Mouse (Mus musculus) intestine, embryonic 14.5 days (tissue): ENCODE data around the gene Sepsecs. TPM values are rescaled to one million over a fixed set of nuclear protein-coding genes. Genes with fewer than 3 reads are reported as not detected.

ENCODE experiments used
- ATAC-seq: fragments of 200-750 bp; cut with Nextera tagmentation; replicated peaks from 2 replicates; pipeline ENCODE4 v1.8.0; 2017; ENCODE audit warnings: low read depth, moderate number of reproducible peaks, moderate TSS enrichment, moderate library complexity; ENCODE audit not compliant: low FRiP score, low TSS enrichment
- DNase-seq: peaks from one replicate; pipeline ENCODE4 v3.0.0-alpha.2; 2018; ENCODE audit warnings: low spot score
- H3K27ac ChIP-seq: fragments of 300-500 bp; sonication (generic); 2 replicates; pipeline ENCODE4 v1.5.1; 2014; ENCODE audit warnings: low read depth, mild to moderate bottlenecking, control low read depth
- H3K27me3 ChIP-seq: fragments of 300-500 bp; sonication (generic); replicated peaks from 2 replicates; pipeline ENCODE4 v1.6.1; 2014; ENCODE audit warnings: low read length, control low read depth; ENCODE audit not compliant: control insufficient read depth, insufficient read depth
- H3K36me3 ChIP-seq: fragments of 300-500 bp; sonication (generic); 2 replicates; pipeline ENCODE4 v1.6.1; 2014; ENCODE audit warnings: low read length, control low read depth; ENCODE audit not compliant: control insufficient read depth, insufficient read depth
- H3K4me1 ChIP-seq: fragments of 300-500 bp; sonication (generic); replicated peaks from 2 replicates; pipeline ENCODE4 v1.6.1; 2014; ENCODE audit warnings: low read length, control low read depth, mixed read lengths; ENCODE audit not compliant: control insufficient read depth, insufficient read depth
- H3K4me2 ChIP-seq: fragments of 300-500 bp; sonication (generic); 2 replicates; pipeline ENCODE4 v1.6.1; 2014; ENCODE audit warnings: low read length
- H3K4me3 ChIP-seq: fragments of 300-500 bp; sonication (generic); 2 replicates; pipeline ENCODE4 v1.5.1; 2014; ENCODE audit warnings: low read depth, low read length, control low read depth, mixed read lengths
- H3K9ac ChIP-seq: fragments of 300-500 bp; sonication (generic); 2 replicates; pipeline ENCODE4 v1.6.1; 2014; ENCODE audit warnings: mild to moderate bottlenecking, low read length
- H3K9me3 ChIP-seq: fragments of 300-500 bp; sonication (generic); 2 replicates; pipeline ENCODE4 v1.6.1; 2016; ENCODE audit warnings: low read length, control low read depth; ENCODE audit not compliant: control insufficient read depth
- WGBS: fragments of 180-500 bp; shearing (Covaris S2); extraction: QIAGEN DNeasy Blood & Tissue Kit; methylation state at CpG from one replicate; pipeline ENCODE4 v1.1.7; 2014; 5-methylcytosine and 5-hydroxymethylcytosine counted together
- polyA plus RNA-seq: library from polyadenylated mRNA; unstranded; fragments of >200 nt; fragmentation: Nextera tagmentation; extraction: Ambion mirVana; gene quantifications from 2 replicates; pipeline ENCODE4 v1.2.1, GENCODE M21; 2014

The Sepsecs gene
- polyA plus RNA-seq, 1 experiment from 2014 or later, result 11.3 TPM

DNA sequence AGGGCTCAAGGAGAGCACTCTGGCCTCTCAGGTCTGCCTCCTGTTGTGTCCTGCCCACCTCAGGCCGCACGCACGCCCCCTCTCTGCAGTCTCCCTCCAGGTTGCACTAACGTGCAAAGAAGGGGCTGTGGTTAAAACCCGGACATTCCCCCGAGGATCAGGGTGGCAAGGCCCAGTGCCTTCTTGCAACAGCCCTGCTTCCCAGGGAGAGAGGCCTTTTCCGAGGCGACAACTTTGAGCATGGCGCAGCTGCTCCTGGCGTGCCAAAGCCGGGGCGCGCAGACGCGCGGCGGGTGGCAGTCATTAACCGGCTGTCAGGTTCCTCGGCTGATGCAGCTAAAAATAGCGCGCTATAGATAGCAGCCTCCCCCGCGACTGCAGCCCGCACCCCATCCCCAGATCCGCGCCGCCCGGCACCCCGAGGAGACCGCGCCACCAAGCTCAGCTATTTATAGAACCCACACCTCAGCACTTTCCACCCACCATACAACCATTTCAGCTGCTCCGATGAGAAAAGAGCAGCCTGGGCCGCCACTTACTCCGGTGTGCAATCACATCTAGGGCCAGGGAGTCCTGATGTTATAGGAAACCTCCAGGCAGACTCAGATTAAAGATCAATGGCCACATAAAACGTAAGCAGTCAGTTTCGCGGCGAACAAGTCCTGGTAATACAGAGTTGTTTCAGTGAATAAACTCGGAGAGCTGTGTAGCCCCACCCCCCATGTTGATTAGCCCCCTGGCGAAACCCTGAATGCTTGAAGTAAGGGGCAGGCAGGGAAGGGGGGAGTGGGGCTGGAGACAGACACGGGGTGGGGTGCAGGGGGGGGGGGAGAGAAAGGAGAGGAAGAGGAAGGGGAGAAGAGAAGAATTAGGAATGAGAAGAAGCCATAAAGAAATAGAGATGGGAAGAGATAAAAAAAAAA lies 50.9 kb downstream of the Sepsecs start:
- no peaks in the 10 kb centered on the region for H3K9me3 ChIP-seq
- peak overlapping the region; percentile 47 for H3K9ac ChIP-seq
- ATAC-seq (peak; percentile 41; the same call in 1 of the 2 replicates), DNase-seq (peak; percentile 74)
- 2% methylated on average over 41 of the region's 41 CpGs for WGBS
- H3K4me2 ChIP-seq, result peak overlapping the region; percentile 85
- H3K27me3 ChIP-seq, result no peaks in the 10 kb centered on the region
- H3K36me3 ChIP-seq, result no peaks in the 10 kb centered on the region
- peaks cover 33% of the 10 kb centered on the region for H3K4me1 ChIP-seq
- peak overlapping the region; percentile 36 for H3K4me3 ChIP-seq
- peak overlapping the region; percentile 87 for H3K27ac ChIP-seq

DNA sequence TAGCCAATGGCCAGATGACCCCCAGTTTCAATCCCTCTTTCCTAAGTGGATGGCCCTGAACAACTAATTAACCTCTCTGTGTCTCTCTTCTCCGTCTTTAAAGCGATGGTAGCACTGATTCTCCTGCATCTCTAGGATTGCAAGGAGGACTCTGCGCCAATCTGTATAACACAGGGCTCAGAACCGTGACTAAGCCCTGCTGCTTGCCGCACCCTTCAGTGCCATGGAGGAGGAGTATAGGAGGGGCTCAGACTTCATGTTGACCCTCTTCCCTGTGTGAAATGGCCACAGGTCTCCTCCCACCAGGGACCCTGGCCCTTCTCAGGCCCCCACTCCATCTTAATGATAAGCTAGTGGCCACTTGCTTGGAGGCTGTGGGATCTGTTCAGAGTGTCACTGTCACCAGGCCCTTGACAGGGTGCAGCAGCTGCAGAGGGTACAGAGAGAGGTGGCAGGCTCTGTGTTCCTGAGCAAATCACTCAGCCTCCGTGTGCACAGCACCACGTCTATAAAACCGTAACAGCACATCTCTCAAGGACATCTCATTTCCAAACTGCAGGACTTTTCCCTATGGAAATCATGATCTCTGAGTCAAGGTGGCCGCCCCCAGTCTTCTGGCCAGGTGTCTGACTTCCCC lies 51.7 kb downstream of the Sepsecs start:
- DNase-seq (no peak), ATAC-seq (no peak)
- WGBS, result 54% methylated on average over 9 of the region's 9 CpGs
- Histone ChIP-seq H3K9ac (no peak overlapping the region; the same call in 1 of the 2 replicates), H3K4me2 (peak overlapping the region; percentile 85), H3K9me3 (no peaks in the 10 kb centered on the region), H3K27me3 (no peaks in the 10 kb centered on the region), H3K36me3 (no peaks in the 10 kb centered on the region), H3K4me3 (peak overlapping the region; percentile 36), H3K27ac (peak overlapping the region; percentile 87), H3K4me1 (peaks cover 33% of the 10 kb centered on the region)

DNA sequence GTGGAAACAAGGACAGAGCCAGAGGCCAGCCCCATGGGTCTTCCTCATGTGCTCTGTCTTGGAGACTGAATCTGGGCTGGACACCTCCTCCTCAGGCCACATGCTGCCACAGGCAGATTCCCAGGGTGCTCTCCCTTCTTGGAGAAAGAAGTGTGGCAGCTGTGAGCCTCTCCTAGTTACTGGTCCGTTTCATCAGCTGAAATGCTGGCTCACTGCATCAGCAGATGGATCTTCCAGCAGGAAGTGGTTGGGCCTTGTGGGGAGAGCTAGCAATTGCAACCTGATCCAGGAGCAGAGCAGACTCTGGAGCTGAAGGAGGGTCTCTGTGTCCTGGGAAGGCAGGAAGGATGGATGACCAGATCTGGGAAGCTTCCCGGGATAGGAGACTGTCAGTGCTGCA lies 53.0 kb downstream of the Sepsecs start:
- Histone ChIP-seq H3K4me3 (no peak overlapping the region), H3K36me3 (no peaks in the 10 kb centered on the region), H3K9me3 (no peaks in the 10 kb centered on the region), H3K27ac (peak overlapping the region; percentile 87), H3K27me3 (no peaks in the 10 kb centered on the region), H3K4me1 (peaks cover 34% of the 10 kb centered on the region), H3K4me2 (peak overlapping the region; percentile 4; the same call in 1 of the 2 replicates), H3K9ac (no peak overlapping the region)
- DNase-seq (peak; percentile 69), ATAC-seq (peak; percentile 30; the same call in 1 of the 2 replicates)
- WGBS, result 13% methylated on average over 2 of the region's 2 CpGs

DNA sequence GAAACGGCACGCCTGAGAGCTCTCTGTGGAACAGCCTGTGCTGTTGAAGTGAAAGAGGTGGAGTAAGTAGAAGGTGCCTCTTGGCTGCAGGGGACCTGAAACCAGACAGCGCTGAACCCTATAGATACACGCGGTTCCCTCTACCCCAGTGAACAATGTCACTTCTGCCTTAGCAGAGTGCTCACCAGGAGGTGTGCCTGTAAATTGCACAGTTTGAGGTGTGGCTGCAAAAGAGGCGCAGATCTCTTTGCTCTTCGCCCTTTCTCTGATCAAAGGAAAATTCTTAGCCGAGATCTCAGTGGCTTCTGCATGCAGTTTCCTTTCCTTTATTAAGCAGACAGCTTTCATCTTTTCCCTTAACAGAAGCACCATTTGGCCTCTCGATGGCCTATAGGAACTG lies 54.1 kb downstream of the Sepsecs start:
- Histone ChIP-seq H3K9ac (no peak overlapping the region), H3K4me1 (peaks cover 36% of the 10 kb centered on the region), H3K4me2 (no peak overlapping the region), H3K9me3 (no peaks in the 10 kb centered on the region), H3K27ac (peak overlapping the region; percentile 87; the same call in 1 of the 2 replicates), H3K36me3 (no peaks in the 10 kb centered on the region), H3K27me3 (no peaks in the 10 kb centered on the region), H3K4me3 (no peak overlapping the region)
- DNase-seq (no peak), ATAC-seq (no peak)
- WGBS, result 46% methylated on average over 9 of the region's 9 CpGs

DNA sequence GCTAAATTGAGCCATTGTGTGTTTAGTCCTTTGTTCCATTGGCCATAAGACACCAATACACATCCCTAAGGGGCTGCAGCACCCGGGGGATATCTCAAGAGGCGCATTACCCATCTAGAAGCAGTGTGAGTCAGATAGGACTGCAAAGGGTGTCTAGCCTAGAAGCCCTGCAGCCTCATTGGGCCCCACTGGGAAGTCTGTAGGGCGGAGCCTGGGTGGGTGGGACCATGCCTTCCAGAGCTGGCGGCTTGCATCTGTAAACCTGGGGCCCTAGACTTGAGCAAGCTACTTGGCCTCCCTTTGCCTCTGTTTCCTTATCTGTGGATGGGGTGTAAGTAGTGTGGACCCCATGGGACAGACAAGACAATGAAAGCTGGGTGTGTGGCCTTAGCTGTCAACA lies 54.8 kb downstream of the Sepsecs start:
- 76% methylated on average over 4 of the region's 4 CpGs for WGBS
- no peak overlapping the region for H3K27ac ChIP-seq
- no peak for ATAC-seq

DNA sequence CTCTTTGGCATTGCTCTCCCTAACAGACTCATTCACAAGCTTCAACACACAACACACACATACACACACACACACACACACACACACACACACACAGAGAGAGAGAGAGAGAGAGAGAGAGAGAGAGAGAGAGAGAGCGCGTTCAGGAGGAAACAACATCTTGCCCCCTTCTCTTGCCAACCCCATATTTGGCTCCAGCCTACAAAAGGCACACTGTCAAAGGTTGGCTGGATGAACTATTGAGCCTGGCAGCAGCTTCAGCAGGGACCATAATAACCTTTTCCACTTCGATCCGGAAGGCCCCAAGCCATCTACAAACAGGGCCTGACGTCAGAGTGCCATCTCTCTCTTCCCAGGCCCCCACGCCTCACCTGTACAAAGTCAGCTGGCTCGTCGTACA lies 56.7 kb downstream of the Sepsecs start:
- H3K9ac ChIP-seq, result no peak overlapping the region
- no peaks in the 10 kb centered on the region for H3K27me3 ChIP-seq
- no peak for DNase-seq
- H3K27ac ChIP-seq, result no peak overlapping the region
- H3K9me3 ChIP-seq, result peaks cover 2% of the 10 kb centered on the region; the same call in 1 of the 2 replicates
- H3K36me3 ChIP-seq, result no peaks in the 10 kb centered on the region
- H3K4me2 ChIP-seq, result no peak overlapping the region
- 85% methylated on average over 8 of the region's 8 CpGs for WGBS
- H3K4me1 ChIP-seq, result peaks cover 26% of the 10 kb centered on the region
- H3K4me3 ChIP-seq, result no peak overlapping the region
- no peak for ATAC-seq

More for the DNA sequence above, 54.8 kb downstream of the Sepsecs start:
- Histone ChIP-seq H3K36me3 (no peaks in the 10 kb centered on the region), H3K4me2 (no peak overlapping the region), H3K27me3 (no peaks in the 10 kb centered on the region), H3K9ac (no peak overlapping the region), H3K9me3 (no peaks in the 10 kb centered on the region), H3K4me3 (no peak overlapping the region), H3K4me1 (peaks cover 36% of the 10 kb centered on the region)
- DNase-seq, result no peak

DNA sequence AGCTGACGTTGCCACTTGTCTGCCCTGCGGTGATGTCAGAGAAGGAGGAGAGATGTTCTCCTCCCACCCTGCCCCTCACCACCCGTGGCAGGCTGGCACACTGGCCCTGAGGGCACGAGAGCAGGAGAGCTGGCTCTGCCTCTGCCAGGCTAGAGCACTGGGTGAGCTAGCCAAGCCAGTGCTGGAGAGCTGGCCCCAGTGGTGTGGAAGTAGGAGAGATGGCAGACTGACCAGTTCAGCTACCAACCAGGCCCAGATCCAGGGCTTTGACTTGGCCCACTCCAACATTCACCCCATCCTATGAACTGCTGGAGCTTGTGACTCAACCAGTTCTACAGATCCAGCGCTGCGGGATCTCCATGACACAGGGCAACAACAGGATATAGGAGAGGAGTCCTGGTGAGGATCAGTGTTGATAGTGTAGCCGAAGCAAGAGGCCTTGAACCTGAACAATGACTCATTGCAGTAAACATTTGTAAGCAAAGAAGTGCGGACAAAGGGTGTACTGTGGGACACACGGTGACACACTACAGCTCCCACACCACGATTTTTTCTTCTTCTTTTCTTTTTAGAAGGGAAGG lies 58.1 kb downstream of the Sepsecs start:
- H3K4me3 ChIP-seq, result no peak overlapping the region
- H3K4me1 ChIP-seq, result peaks cover 13% of the 10 kb centered on the region
- no peak overlapping the region for H3K9ac ChIP-seq
- ATAC-seq (no peak), DNase-seq (no peak)
- H3K27me3 ChIP-seq, result no peaks in the 10 kb centered on the region
- no peak overlapping the region for H3K27ac ChIP-seq
- peaks cover 5% of the 10 kb centered on the region; the same call in 1 of the 2 replicates for H3K9me3 ChIP-seq
- no peaks in the 10 kb centered on the region for H3K36me3 ChIP-seq
- WGBS, result 56% methylated on average over 10 of the region's 10 CpGs
- H3K4me2 ChIP-seq, result no peak overlapping the region

DNA sequence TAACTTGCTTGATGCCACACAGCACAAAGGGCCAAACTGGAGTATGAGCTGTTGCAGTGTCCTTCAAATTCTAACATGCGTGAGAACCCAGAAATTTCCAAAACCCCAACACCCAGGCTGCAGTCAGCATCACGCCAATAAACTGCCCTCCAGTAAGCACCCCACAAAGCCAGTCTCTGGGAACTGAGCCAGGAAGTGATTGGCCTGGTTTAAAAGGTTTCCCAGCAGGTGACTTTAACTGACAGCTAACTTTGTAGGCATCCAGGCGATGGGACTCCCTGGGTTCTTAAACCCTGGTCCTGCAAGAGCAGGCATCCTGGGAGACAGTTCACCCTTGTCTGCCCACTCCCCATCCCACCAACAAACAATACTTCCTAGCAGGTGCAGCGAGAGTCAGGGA lies 59.2 kb downstream of the Sepsecs start:
- H3K27ac ChIP-seq, result no peak overlapping the region
- H3K9me3 ChIP-seq, result peaks cover 5% of the 10 kb centered on the region; the same call in 1 of the 2 replicates
- no peak overlapping the region for H3K9ac ChIP-seq
- no peak for DNase-seq
- WGBS, result 78% methylated on average over 4 of the region's 4 CpGs
- no peak for ATAC-seq
- H3K4me2 ChIP-seq, result no peak overlapping the region
- peaks cover 3% of the 10 kb centered on the region; the same call in 1 of the 2 replicates for H3K4me1 ChIP-seq
- H3K27me3 ChIP-seq, result no peaks in the 10 kb centered on the region
- no peak overlapping the region for H3K4me3 ChIP-seq
- H3K36me3 ChIP-seq, result no peaks in the 10 kb centered on the region
